Mouse (Mus musculus) right cerebral cortex, postnatal 25 days (tissue): ENCODE results near the gene Timm10.
"Not testable (repeated sequence)": the region's sequence is repeated elsewhere in the genome, so short reads cannot be mapped to it uniquely, and the experiment has no call there.

Source experiments
- DNase-seq: peaks from one replicate; pipeline ENCODE4 v3.0.0; 2022

Timm10 gene

GRCm38 (mm10) chr2:84826488-84827282, at the start of gene Timm10:
Gene Timm10 (plus strand): TSS chr2:84826997.
- peak; percentile 87 for DNase-seq

GRCm38 (mm10) chr2:84777706-84778105, 49.1 kb upstream of the Timm10 start:
- DNase-seq: no peak

- no peak for DNase-seq
Observed at GRCm38 (mm10) chr2:84779210-84779609, 47.6 kb upstream of the Timm10 start.

- no peak for DNase-seq
Observed at GRCm38 (mm10) chr2:84783315-84783714, 43.5 kb upstream of the Timm10 start.

GRCm38 (mm10) chr2:84783840-84784566, 42.8 kb upstream of the Timm10 start:
- no peak for DNase-seq

GRCm38 (mm10) chr2:84788316-84788715, 38.5 kb upstream of the Timm10 start:
- DNase-seq: no peak

- DNase-seq: no peak
Observed at GRCm38 (mm10) chr2:84790418-84790817, 36.4 kb upstream of the Timm10 start.

GRCm38 (mm10) chr2:84792516-84792915, 34.3 kb upstream of the Timm10 start:
- DNase-seq: no peak

GRCm38 (mm10) chr2:84793154-84793553, 33.6 kb upstream of the Timm10 start:
- DNase-seq: no peak

- no peak for DNase-seq
Observed at GRCm38 (mm10) chr2:84793871-84794270, 32.9 kb upstream of the Timm10 start.

- peak; percentile 80 for DNase-seq
Observed at GRCm38 (mm10) chr2:84797833-84798492, 28.8 kb upstream of the Timm10 start.

GRCm38 (mm10) chr2:84798493-84798921, 28.3 kb upstream of the Timm10 start, which contains the start of gene Ube2l6:
Gene Ube2l6 (plus strand): TSS chr2:84798828.
- DNase-seq: peak; percentile 57

GRCm38 (mm10) chr2:84799041-84799561, 27.7 kb upstream of the Timm10 start:
- peak; percentile 48 for DNase-seq

GRCm38 (mm10) chr2:84800304-84800703, 26.5 kb upstream of the Timm10 start:
- no peak for DNase-seq

GRCm38 (mm10) chr2:84801223-84801622, 25.6 kb upstream of the Timm10 start:
- not testable (repeated sequence) for DNase-seq

GRCm38 (mm10) chr2:84803963-84804362, 22.8 kb upstream of the Timm10 start:
- DNase-seq: no peak

GRCm38 (mm10) chr2:84806546-84806945, 20.3 kb upstream of the Timm10 start:
- no peak for DNase-seq

- DNase-seq: no peak
Observed at GRCm38 (mm10) chr2:84809330-84809729, 17.5 kb upstream of the Timm10 start.

- DNase-seq: no peak
Observed at GRCm38 (mm10) chr2:84810526-84810885, 16.3 kb upstream of the Timm10 start.

GRCm38 (mm10) chr2:84810886-84811577, 15.8 kb upstream of the Timm10 start:
- DNase-seq: peak; percentile 76

- no peak for DNase-seq
Observed at GRCm38 (mm10) chr2:84811880-84812279, 14.9 kb upstream of the Timm10 start.

- no peak for DNase-seq
Observed at GRCm38 (mm10) chr2:84812676-84813075, 14.1 kb upstream of the Timm10 start.

GRCm38 (mm10) chr2:84819861-84820260, 6.9 kb upstream of the Timm10 start:
- peak; percentile 23 for DNase-seq
